In genomic region chr8:94582569-94582968, GRCm38 (mm10) we compare ENCODE assay signal across 21 mouse cellular contexts. TPM values are rescaled to one million over a fixed set of nuclear protein-coding genes. Genes with fewer than 3 reads are reported as not detected.
A peak's percentile ranks its signal among the peaks of the same experiment; 100 is the strongest.
DNase-seq lines count a peak whose midpoint lies in the region; TF ChIP-seq lines count a peak whose summit lies in the region.
"Had no signal": no experiment of that assay in that cellular context is flagged by ENCODE, and none has a peak within 500 bp of the region (broad histone marks: within the 10 kb centered on the region; RNA-seq: fewer than 3 reads in every experiment).

No protein-coding gene starts in this region.

- H3K4me1 ChIP-seq in thymus, adult 2 months (replicated peaks; ENCODE audit: control insufficient read depth, insufficient read depth, low read length) = no peaks in the 10 kb centered on the region
- H3K4me1 ChIP-seq: forebrain, embryonic 10.5 days; heart, embryonic 10.5 days had no signal

- no peaks in the 10 kb centered on the region for H3K27me3 ChIP-seq in thymus, adult 2 months (ENCODE audit: control insufficient read depth, insufficient read depth, low read length)
- H3K27me3 ChIP-seq: CH12.LX; embryonic facial prominence, embryonic 15.5 days; forebrain, embryonic 15.5 days; hindbrain, embryonic 15.5 days had no signal

- TF ChIP-seq CTCF in gastrocnemius, adult 2 months (IDR thresholded peaks at IDR 0.05) = no peak
- no peak for TF ChIP-seq CTCF in layer of hippocampus, adult 2 months (conservative IDR thresholded peaks at IDR 0.05)
- no peak for TF ChIP-seq CTCF in thymus, adult 2 months (IDR thresholded peaks at IDR 0.05; ENCODE audit: borderline replicate concordance, control insufficient read depth, extremely low read depth, insufficient read depth, low read length, poor library complexity)

- H3K4me3 ChIP-seq in gastrocnemius, adult 2 months = no peak overlapping the region
- no peak overlapping the region for H3K4me3 ChIP-seq in layer of hippocampus, adult 2 months
- H3K4me3 ChIP-seq in thymus, adult 2 months (ENCODE audit: control insufficient read depth, insufficient read depth, low read length) = no peak overlapping the region
- H3K4me3 ChIP-seq: embryonic facial prominence, embryonic 15.5 days; erythroblast, embryonic 14.5 days; forebrain, embryonic 10.5 days; forebrain, embryonic 15.5 days; heart, embryonic 10.5 days; hindbrain, embryonic 15.5 days had no signal

- WGBS in thymus, adult 2 months = 92% methylated on average over 6 of the region's 6 CpGs

- H3K36me3 ChIP-seq in thymus, adult 2 months (ENCODE audit: control insufficient read depth, insufficient read depth, low read length) = peaks cover 58% of the 10 kb centered on the region

- peak; percentile 70 for DNase-seq in gastrocnemius, adult 2 months
- DNase-seq in gastrocnemius, postnatal 36 days = no peak
- DNase-seq in layer of hippocampus, adult 2 months (ENCODE audit: low spot score in 2 of 2) = no peak
- no peak for DNase-seq in layer of hippocampus, postnatal 25 days (ENCODE audit: extremely low spot score in 1 of 2, low spot score in 1 of 2)
- peak; percentile 53 for DNase-seq in brain, adult 2 months (ENCODE audit: low read depth, low spot score)
- DNase-seq in skeletal muscle tissue, adult 2 months (ENCODE audit: low read depth, low spot score) = peak; percentile 65
- DNase-seq in thymus, adult 2 months = no peak
- DNase-seq: adrenal gland, adult 2 months; adrenal gland, postnatal 25 days; cerebellum, adult 11 months; cerebellum, adult 8-10 months; cerebellum, postnatal 14 days; embryo, embryonic 11 days; heart, postnatal 10 days had no signal

- intact Hi-C loops in gastrocnemius, adult 2 months (cut with DNase I) = no loop called here
- intact Hi-C loops in gastrocnemius, postnatal 36 days (cut with DNase I) = no loop called here

- no peak for TF ChIP-seq POLR2A in thymus, adult 2 months (IDR thresholded peaks at IDR 0.05; ENCODE audit: control insufficient read depth, extremely low read depth, insufficient read depth, low read length, poor library complexity)

- peak overlapping the region; percentile 83 for H3K27ac ChIP-seq in gastrocnemius, adult 2 months
- peak overlapping the region; percentile 49 for H3K27ac ChIP-seq in layer of hippocampus, adult 2 months
- no peak overlapping the region for H3K27ac ChIP-seq in thymus, adult 2 months (ENCODE audit: control insufficient read depth, insufficient read depth, low read length)
- H3K27ac ChIP-seq: embryonic facial prominence, embryonic 15.5 days; forebrain, embryonic 10.5 days; forebrain, embryonic 15.5 days; heart, embryonic 10.5 days; hindbrain, embryonic 15.5 days had no signal

RNA-seq across cellular contexts. Expression of gene Rspry1, which starts 19.2 kb away (rescaled TPM):
- 10 to 100 TPM in 1 of 2 experiments, 1 to 10 TPM in 1; 8.5 to 10.8 TPM for total RNA-seq in gastrocnemius, adult 2 months (2021)
- total RNA-seq in gastrocnemius, postnatal 36 days (2021) = 1 to 10 TPM; 7.3 to 9.3 TPM
- 10 to 100 TPM; 25.8 to 26.1 TPM for total RNA-seq in layer of hippocampus, adult 2 months (2021)
- 10 to 100 TPM; 24.3 to 30.2 TPM for total RNA-seq in layer of hippocampus, postnatal 25 days (2021)
- polyA plus RNA-seq in thymus, adult 2 months (2012; rRNA removed) = 13.6 and 14.9 TPM in 2 replicates

RNA-seq across cellular contexts. Expression of gene Fam192a, which starts 19.2 kb away (rescaled TPM):
- total RNA-seq in gastrocnemius, adult 2 months (2021) = 10 to 100 TPM; 17.9 to 22.6 TPM
- total RNA-seq in gastrocnemius, postnatal 36 days (2021) = 10 to 100 TPM; 16.2 to 20.1 TPM
- total RNA-seq in layer of hippocampus, adult 2 months (2021) = 10 to 100 TPM; 38.6 to 45.6 TPM
- total RNA-seq in layer of hippocampus, postnatal 25 days (2021) = 10 to 100 TPM; 40.5 to 42.0 TPM
- polyA plus RNA-seq in thymus, adult 2 months (2012; rRNA removed) = 28.3 and 31.5 TPM in 2 replicates

RNA-seq across cellular contexts. Expression of gene Cpne2, which starts 49.8 kb away (rescaled TPM):
- total RNA-seq in gastrocnemius, adult 2 months (2021) = 1 to 10 TPM; 4.9 to 6.9 TPM
- total RNA-seq in gastrocnemius, postnatal 36 days (2021) = 1 to 10 TPM; 4.5 to 7.3 TPM
- 10 to 100 TPM; 29.3 to 35.0 TPM for total RNA-seq in layer of hippocampus, adult 2 months (2021)
- 10 to 100 TPM; 40.0 to 42.4 TPM for total RNA-seq in layer of hippocampus, postnatal 25 days (2021)
- 28.1 and 35.3 TPM in 2 replicates for polyA plus RNA-seq in thymus, adult 2 months (2012; rRNA removed)

Comparison
In these comparisons a context has a peak if more than half of its experiments do, and no peak if none do; other contexts are left out.
1. DNase-seq: peak in gastrocnemius, adult 2 months (single experiment), brain, adult 2 months (single experiment) and skeletal muscle tissue, adult 2 months (single experiment); none in gastrocnemius, postnatal 36 days (0 of 2), layer of hippocampus, adult 2 months (0 of 2), layer of hippocampus, postnatal 25 days (0 of 2) and thymus, adult 2 months (single experiment).